Mouse (Mus musculus): Measurements from ENCODE around the gene Wdr25. TPM values are rescaled to one million over a fixed set of nuclear protein-coding genes. Genes with fewer than 3 reads are reported as not detected.

Wdr25 gene
- 7.9 to 9.9 TPM (median 8.5 TPM) in 4 replicates for total RNA-seq (2023)

GRCm38 (mm10) chr12:108892989-108893714, at the start of gene Wdr25:
TSS of gene Wdr25 (plus strand) at chr12:108893631.

GRCm38 (mm10) chr12:108893715-108894431, 442 bp downstream of the Wdr25 start, which contains the start of gene Wars:
TSS of gene Wars (minus strand) at chr12:108894174.

GRCm38 (mm10) chr12:109068167-109068653, 174.8 kb downstream of the Wdr25 start, which contains the start of gene Begain:
TSS of gene Begain (minus strand) at chr12:109068217.

Other genes starting within 250 kb of the Wdr25 start
- not detected in 4 replicates for gene Degs2, start 191.3 kb upstream of the Wdr25 start, total RNA-seq (2023)
- 74.5 to 86.5 TPM (median 80.1 TPM) in 4 replicates for gene Yy1, start 100.7 kb upstream of the Wdr25 start, total RNA-seq (2023)
- 2.6 to 5.1 TPM (median 3.4 TPM) in 4 replicates for gene Slc25a29, start 57.7 kb upstream of the Wdr25 start, total RNA-seq (2023)
- gene Slc25a47, start 57.6 kb upstream of the Wdr25 start, total RNA-seq (2023): 2.7 to 3.3 TPM (median 2.9 TPM) in 4 replicates
- 41.3 to 47.6 TPM (median 45.4 TPM) in 4 replicates for gene Wars, start 543 bp downstream of the Wdr25 start, total RNA-seq (2023)
- gene Begain, start 174.6 kb downstream of the Wdr25 start, total RNA-seq (2023): 8.4 to 13.5 TPM (median 9.8 TPM) in 4 replicates

Measured in B cell, adult 62 days (primary cell).